11 mouse cellular contexts compared by ENCODE assay signal in the genomic region with DNA sequence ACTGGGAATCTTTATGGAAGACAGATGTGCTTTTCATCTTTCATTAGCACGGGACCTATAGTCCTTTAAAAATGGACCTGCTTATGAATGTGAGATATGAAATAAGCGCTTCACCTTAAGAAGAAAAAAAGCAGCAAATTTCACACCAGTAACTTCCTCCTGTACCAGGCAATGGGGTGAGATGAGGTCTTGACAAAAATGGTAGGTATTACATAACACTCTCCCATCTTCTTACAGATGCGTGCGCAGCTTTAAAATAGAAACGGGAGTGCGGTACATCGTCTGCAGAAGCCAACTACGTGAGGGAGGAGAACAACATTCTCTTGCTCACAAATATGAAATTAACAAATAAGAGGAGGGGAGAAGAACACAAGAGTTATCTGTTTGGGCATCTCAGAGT.
"Had no signal": no experiment of that assay in that cellular context is flagged by ENCODE, and none has a peak within 500 bp of the region (broad histone marks: within the 10 kb centered on the region; RNA-seq: fewer than 3 reads in every experiment).

No protein-coding gene starts in this region.

- DNase-seq: liver, postnatal 0 days; lung, adult 2 months; lung, postnatal 14 days; lung, postnatal 36 days; retina, postnatal 1 day; right cerebral cortex, postnatal 25 days; right cerebral cortex, postnatal 4 days; spleen, adult 18-20 months; thymus, adult 2 months; thymus, postnatal 25 days; thymus, postnatal 4 days had no signal
